Mouse (Mus musculus): Measurements from ENCODE around the gene Plk3.

Plk3 gene

GRCm38 (mm10) chr4:117138295-117139216 is 4.8 kb upstream of the Plk3 start:
- no peak for DNase-seq (ENCODE audit: low spot score)

GRCm38 (mm10) chr4:117136034-117136433 is 2.3 kb upstream of the Plk3 start:
- DNase-seq (ENCODE audit: low spot score) = peak; percentile 91

- no peak for DNase-seq (ENCODE audit: low spot score)
Observed at GRCm38 (mm10) chr4:117134601-117134995, 835 bp upstream of the Plk3 start.

- peak; percentile 31 for DNase-seq (ENCODE audit: low spot score)
Observed at GRCm38 (mm10) chr4:117133366-117133796, 382 bp downstream of the Plk3 start.

- no peak for DNase-seq (ENCODE audit: low spot score)
Observed at GRCm38 (mm10) chr4:117132794-117133143, 994 bp downstream of the Plk3 start.

- DNase-seq (ENCODE audit: low spot score) = peak; percentile 19
Observed at GRCm38 (mm10) chr4:117131890-117132793, 1.6 kb downstream of the Plk3 start.

GRCm38 (mm10) chr4:117131198-117131597 is 2.6 kb downstream of the Plk3 start:
- no peak for DNase-seq (ENCODE audit: low spot score)

GRCm38 (mm10) chr4:117130790-117131189 is 3.0 kb downstream of the Plk3 start:
- DNase-seq (ENCODE audit: low spot score) = no peak

- DNase-seq (ENCODE audit: low spot score) = no peak
Observed at GRCm38 (mm10) chr4:117127991-117128686, 5.6 kb downstream of the Plk3 start.

GRCm38 (mm10) chr4:117126675-117127290 is 7.0 kb downstream of the Plk3 start, which contains the start of gene Tctex1d4:
Gene Tctex1d4, plus strand, starts transcription at chr4:117126794.
- DNase-seq (ENCODE audit: low spot score) = no peak

- peak; percentile 73 for DNase-seq (ENCODE audit: low spot score)
Observed at GRCm38 (mm10) chr4:117125910-117126674, 7.7 kb downstream of the Plk3 start.

GRCm38 (mm10) chr4:117125348-117125909 is 8.3 kb downstream of the Plk3 start, which contains the start of gene Btbd19:
Gene Btbd19, minus strand, starts transcription at chr4:117125725.
- DNase-seq (ENCODE audit: low spot score) = no peak

GRCm38 (mm10) chr4:117124518-117125347 is 9.0 kb downstream of the Plk3 start:
- no peak for DNase-seq (ENCODE audit: low spot score)

- no peak for DNase-seq (ENCODE audit: low spot score)
Observed at GRCm38 (mm10) chr4:117124218-117124517, 9.6 kb downstream of the Plk3 start.

GRCm38 (mm10) chr4:117123546-117124217 is 10.1 kb downstream of the Plk3 start:
- DNase-seq (ENCODE audit: low spot score) = no peak

- DNase-seq (ENCODE audit: low spot score) = no peak
Observed at GRCm38 (mm10) chr4:117122209-117122608, 11.6 kb downstream of the Plk3 start.

- peak; percentile 97 for DNase-seq (ENCODE audit: low spot score)
Observed at GRCm38 (mm10) chr4:117120445-117121414, 13.0 kb downstream of the Plk3 start.

GRCm38 (mm10) chr4:117120052-117120444 is 13.7 kb downstream of the Plk3 start:
- DNase-seq (ENCODE audit: low spot score) = no peak

Data from yolk sac, embryonic 10.5 days (tissue).